Mouse (Mus musculus): ENCODE data around the gene Gm10320. TPM values are rescaled to one million over a fixed set of nuclear protein-coding genes. Genes with fewer than 3 reads are reported as not detected.

Gm10320 gene
- total RNA-seq, 1 experiment from 2014 or later: not detected

- ATAC-seq (replicated peaks; ENCODE audit: insufficient number of reproducible peaks, low FRiP score, low TSS enrichment, poor library complexity, severe bottlenecking): no peak
Measured at GRCm38 (mm10) chr13:98476175-98476838, 15.5 kb downstream of the Gm10320 start.

- no peak for ATAC-seq (replicated peaks; ENCODE audit: insufficient number of reproducible peaks, low FRiP score, low TSS enrichment, poor library complexity, severe bottlenecking)
Measured at GRCm38 (mm10) chr13:98475681-98476080, 16.1 kb downstream of the Gm10320 start.

- no peak for ATAC-seq (replicated peaks; ENCODE audit: insufficient number of reproducible peaks, low FRiP score, low TSS enrichment, poor library complexity, severe bottlenecking)
Measured at GRCm38 (mm10) chr13:98473034-98473433, 18.8 kb downstream of the Gm10320 start.

- ATAC-seq (replicated peaks; ENCODE audit: insufficient number of reproducible peaks, low FRiP score, low TSS enrichment, poor library complexity, severe bottlenecking): no peak
Measured at GRCm38 (mm10) chr13:98471756-98472155, 20.0 kb downstream of the Gm10320 start.

- no peak for ATAC-seq (replicated peaks; ENCODE audit: insufficient number of reproducible peaks, low FRiP score, low TSS enrichment, poor library complexity, severe bottlenecking)
Measured at GRCm38 (mm10) chr13:98470321-98470720, 21.5 kb downstream of the Gm10320 start.

- no peak for ATAC-seq (replicated peaks; ENCODE audit: insufficient number of reproducible peaks, low FRiP score, low TSS enrichment, poor library complexity, severe bottlenecking)
Measured at GRCm38 (mm10) chr13:98469916-98470315, 21.9 kb downstream of the Gm10320 start.

GRCm38 (mm10) chr13:98461467-98461866, 30.3 kb downstream of the Gm10320 start:
- ATAC-seq (replicated peaks; ENCODE audit: insufficient number of reproducible peaks, low FRiP score, low TSS enrichment, poor library complexity, severe bottlenecking): no peak

GRCm38 (mm10) chr13:98456398-98456797, 35.4 kb downstream of the Gm10320 start:
- ATAC-seq (replicated peaks; ENCODE audit: insufficient number of reproducible peaks, low FRiP score, low TSS enrichment, poor library complexity, severe bottlenecking): no peak

GRCm38 (mm10) chr13:98455646-98456045, 36.2 kb downstream of the Gm10320 start:
- ATAC-seq (replicated peaks; ENCODE audit: insufficient number of reproducible peaks, low FRiP score, low TSS enrichment, poor library complexity, severe bottlenecking): no peak

GRCm38 (mm10) chr13:98454224-98454967, 37.4 kb downstream of the Gm10320 start:
- no peak for ATAC-seq (replicated peaks; ENCODE audit: insufficient number of reproducible peaks, low FRiP score, low TSS enrichment, poor library complexity, severe bottlenecking)

GRCm38 (mm10) chr13:98453146-98453545, 38.7 kb downstream of the Gm10320 start:
- ATAC-seq (replicated peaks; ENCODE audit: insufficient number of reproducible peaks, low FRiP score, low TSS enrichment, poor library complexity, severe bottlenecking): no peak

GRCm38 (mm10) chr13:98448696-98449095, 43.1 kb downstream of the Gm10320 start:
- ATAC-seq (replicated peaks; ENCODE audit: insufficient number of reproducible peaks, low FRiP score, low TSS enrichment, poor library complexity, severe bottlenecking): no peak

GRCm38 (mm10) chr13:98447741-98448140, 44.1 kb downstream of the Gm10320 start:
- no peak for ATAC-seq (replicated peaks; ENCODE audit: insufficient number of reproducible peaks, low FRiP score, low TSS enrichment, poor library complexity, severe bottlenecking)

GRCm38 (mm10) chr13:98445391-98446125, 46.2 kb downstream of the Gm10320 start:
- ATAC-seq (replicated peaks; ENCODE audit: insufficient number of reproducible peaks, low FRiP score, low TSS enrichment, poor library complexity, severe bottlenecking): no peak

GRCm38 (mm10) chr13:98441001-98441400, 50.8 kb downstream of the Gm10320 start:
- no peak for ATAC-seq (replicated peaks; ENCODE audit: insufficient number of reproducible peaks, low FRiP score, low TSS enrichment, poor library complexity, severe bottlenecking)

- ATAC-seq (replicated peaks; ENCODE audit: insufficient number of reproducible peaks, low FRiP score, low TSS enrichment, poor library complexity, severe bottlenecking): no peak
Measured at GRCm38 (mm10) chr13:98440293-98440952, 51.4 kb downstream of the Gm10320 start.
